Mouse (Mus musculus) liver, postnatal 0 days (tissue): ENCODE results near the gene Runx3. TPM values are rescaled to one million over a fixed set of nuclear protein-coding genes. Genes with fewer than 3 reads are reported as not detected.
A peak's percentile ranks its signal among the peaks of the same experiment; 100 is the strongest.

Experiments used
- ATAC-seq: fragments of 200-750 bp; cut with Nextera tagmentation; 2 replicates; pipeline ENCODE4 v1.8.0; 2017; ENCODE audit warnings: mild to moderate bottlenecking, moderate library complexity
- DNase-seq: peaks from one replicate; pipeline ENCODE4 v3.0.0-alpha.2; 2016
- H3K27ac ChIP-seq: fragments of 300-500 bp; sonication (generic); 2 replicates; pipeline ENCODE4 v1.5.1; 2014; ENCODE audit warnings: antibody characterized with exemption, moderate library complexity, mild to moderate bottlenecking, low read depth
- H3K27me3 ChIP-seq: fragments of 300-500 bp; sonication (generic); 2 replicates; pipeline ENCODE4 v1.6.1; 2014; ENCODE audit warnings: low read length, control low read depth, mixed read lengths; ENCODE audit not compliant: insufficient read depth
- H3K36me3 ChIP-seq: fragments of 300-500 bp; sonication (generic); replicated peaks from 2 replicates; pipeline ENCODE4 v1.6.1; 2014; ENCODE audit warnings: mild to moderate bottlenecking, control low read depth, low read length, moderate library complexity, mixed read lengths; ENCODE audit not compliant: insufficient read depth
- H3K4me1 ChIP-seq: fragments of 300-500 bp; sonication (generic); 2 replicates; pipeline ENCODE4 v1.6.1; 2014; ENCODE audit warnings: antibody characterized with exemption, mild to moderate bottlenecking, control low read depth; ENCODE audit not compliant: insufficient read depth
- H3K4me2 ChIP-seq: fragments of 300-500 bp; sonication (generic); 2 replicates; pipeline ENCODE4 v1.6.1; 2014; ENCODE audit warnings: low read depth, mild to moderate bottlenecking, low read length, moderate library complexity, mixed read lengths
- H3K4me3 ChIP-seq: fragments of 300-500 bp; sonication (generic); 2 replicates; pipeline ENCODE4 v1.5.1; 2014; ENCODE audit warnings: low read depth, low read length
- H3K9ac ChIP-seq: fragments of 300-500 bp; sonication (generic); replicated peaks from 2 replicates; pipeline ENCODE4 v1.6.1; 2014; ENCODE audit warnings: mild to moderate bottlenecking, moderate library complexity
- H3K9me3 ChIP-seq: fragments of 300-500 bp; sonication (generic); 2 replicates; pipeline ENCODE4 v1.6.1; 2016; ENCODE audit warnings: mild to moderate bottlenecking, control low read depth, low read length, mixed read lengths
- CTCF ChIP-seq: sonication (generic); IDR thresholded peaks from 2 replicates; pipeline ENCODE4 v1.5.1; 2016; ENCODE audit warnings: antibody characterized with exemption, low read depth
- EP300 ChIP-seq: IDR thresholded peaks from 2 replicates; pipeline ENCODE4 v1.6.1; 2016; ENCODE audit warnings: antibody characterized with exemption, low read depth, mild to moderate bottlenecking
- WGBS: fragments of 180-500 bp; shearing (Covaris S2); extraction: QIAGEN DNeasy Blood & Tissue Kit; methylation state at CpG from one replicate; pipeline ENCODE4 v1.1.7; 2014; ENCODE audit not compliant: insufficient replicate concordance; 5-methylcytosine and 5-hydroxymethylcytosine counted together
- polyA plus RNA-seq: library from polyadenylated mRNA; unstranded; fragments of >200 nt; fragmentation: Nextera tagmentation; extraction: Ambion mirVana; gene quantifications from 2 replicates; pipeline ENCODE4 v1.2.1, GENCODE M21; 2015

Gene Runx3
- 0.39 and 0.46 TPM in 2 replicates for polyA plus RNA-seq

DNA sequence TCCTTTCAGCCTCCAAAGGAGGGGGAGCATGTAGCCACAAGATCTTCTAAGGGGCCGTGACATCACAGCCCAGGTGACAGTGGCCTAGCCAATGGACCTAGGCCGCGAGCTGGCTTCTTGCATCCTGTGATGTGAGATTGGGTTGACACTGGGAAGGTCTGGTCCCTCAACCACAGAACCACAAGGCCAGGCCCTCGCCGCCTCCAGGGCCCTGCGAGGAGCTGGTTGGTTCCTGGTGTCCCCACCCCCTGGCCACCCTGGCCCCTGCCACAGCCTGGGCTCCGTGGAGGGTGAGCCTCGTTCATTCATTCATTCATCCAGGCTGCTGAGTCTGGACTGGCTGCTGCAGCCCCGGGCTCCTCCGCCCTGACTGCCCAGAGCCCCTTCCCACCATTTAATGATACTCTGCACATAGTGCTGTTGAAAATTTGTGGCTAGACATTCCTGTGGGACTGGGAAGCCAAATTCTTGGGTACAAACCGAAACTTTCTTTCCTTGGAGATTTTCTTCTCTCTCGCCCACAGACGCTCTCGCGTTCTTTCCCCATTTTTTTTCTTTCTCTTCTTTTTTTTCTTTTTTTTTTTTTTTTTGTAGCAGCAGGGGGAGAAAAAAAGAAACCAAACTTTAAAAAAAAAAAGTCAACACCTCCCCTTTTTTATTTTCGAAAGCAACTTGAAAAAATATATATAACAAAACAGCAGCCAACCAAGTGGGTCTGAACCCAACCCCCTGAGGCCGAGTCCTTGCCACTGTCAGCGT, at the start of gene Runx3:
Runx3 (plus strand) TSS at position 311 of the 759 bp plus-strand sequence.
- TF ChIP-seq CTCF = no peak
- no peak for TF ChIP-seq EP300
- peak; percentile 74 for ATAC-seq
- no peak within 1 kb of the TSS for H3K4me3 ChIP-seq
- H3K9ac ChIP-seq = no peak within 1 kb of the TSS
- no peaks in the 10 kb centered on the region for H3K27me3 ChIP-seq
- H3K36me3 ChIP-seq = no peaks in the 10 kb centered on the region
- no peaks in the 10 kb centered on the region for H3K9me3 ChIP-seq
- 46% methylated on average over 18 of the region's 18 CpGs for WGBS
- H3K4me2 ChIP-seq = no peak within 1 kb of the TSS
- H3K27ac ChIP-seq = no peak within 1 kb of the TSS
- H3K4me1 ChIP-seq = no peaks in the 10 kb centered on the region
- DNase-seq = peak; percentile 52

DNA sequence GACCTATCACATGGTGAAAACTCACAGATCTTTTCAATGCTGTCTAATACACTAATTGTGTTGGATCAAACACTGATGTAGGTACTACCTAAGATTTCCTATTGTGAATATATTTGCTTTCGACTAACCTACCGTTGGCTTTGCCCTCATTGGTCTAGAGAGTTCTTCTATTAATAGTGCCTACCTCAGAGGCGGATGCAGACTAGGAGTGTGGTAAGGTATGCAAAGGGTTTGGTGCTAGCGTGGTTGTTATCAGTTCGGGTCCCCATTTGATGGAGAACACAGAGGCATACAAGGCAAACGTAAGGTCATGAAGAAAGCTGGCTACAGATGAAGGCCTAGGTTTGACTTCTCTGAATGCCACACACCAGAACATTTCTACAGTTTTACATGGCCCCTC, 47.8 kb upstream of the Runx3 start:
- no peaks in the 10 kb centered on the region for H3K36me3 ChIP-seq
- TF ChIP-seq CTCF (no peak), EP300 (no peak)
- H3K4me1 ChIP-seq = no peaks in the 10 kb centered on the region
- no peaks in the 10 kb centered on the region for H3K27me3 ChIP-seq
- no peak overlapping the region for H3K4me3 ChIP-seq
- no peaks in the 10 kb centered on the region for H3K9me3 ChIP-seq
- DNase-seq (no peak), ATAC-seq (no peak)
- 70% methylated on average over 6 of the region's 6 CpGs for WGBS
- H3K27ac ChIP-seq = no peak overlapping the region
- H3K9ac ChIP-seq = no peak overlapping the region
- no peak overlapping the region for H3K4me2 ChIP-seq

DNA sequence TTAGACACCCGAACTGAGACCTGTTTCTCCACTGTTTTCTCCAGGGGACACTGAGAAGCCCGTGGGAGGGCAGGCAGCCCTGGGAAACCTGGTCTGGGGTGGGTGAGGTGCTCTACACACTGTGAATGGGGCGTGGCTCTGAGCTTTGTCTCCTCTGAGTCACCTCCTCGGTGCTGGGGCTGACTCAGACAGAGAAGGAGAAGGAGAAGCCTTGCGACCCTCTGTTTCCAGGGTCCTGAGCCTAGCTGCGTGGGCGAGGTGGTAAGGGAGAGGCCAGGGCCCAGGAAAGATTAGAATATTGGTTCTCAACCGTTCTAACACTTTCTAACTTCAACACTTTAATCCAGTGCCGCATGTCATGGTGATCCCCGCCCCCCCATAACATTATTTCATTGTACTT, 46.9 kb upstream of the Runx3 start:
- no peaks in the 10 kb centered on the region for H3K27me3 ChIP-seq
- no peak overlapping the region for H3K9ac ChIP-seq
- 47% methylated on average over 10 of the region's 10 CpGs for WGBS
- H3K9me3 ChIP-seq = no peaks in the 10 kb centered on the region
- no peaks in the 10 kb centered on the region for H3K4me1 ChIP-seq
- H3K27ac ChIP-seq = no peak overlapping the region
- H3K4me2 ChIP-seq = no peak overlapping the region
- ATAC-seq (no peak), DNase-seq (no peak)
- no peaks in the 10 kb centered on the region for H3K36me3 ChIP-seq
- TF ChIP-seq CTCF = no peak
- no peak for TF ChIP-seq EP300
- H3K4me3 ChIP-seq = no peak overlapping the region

DNA sequence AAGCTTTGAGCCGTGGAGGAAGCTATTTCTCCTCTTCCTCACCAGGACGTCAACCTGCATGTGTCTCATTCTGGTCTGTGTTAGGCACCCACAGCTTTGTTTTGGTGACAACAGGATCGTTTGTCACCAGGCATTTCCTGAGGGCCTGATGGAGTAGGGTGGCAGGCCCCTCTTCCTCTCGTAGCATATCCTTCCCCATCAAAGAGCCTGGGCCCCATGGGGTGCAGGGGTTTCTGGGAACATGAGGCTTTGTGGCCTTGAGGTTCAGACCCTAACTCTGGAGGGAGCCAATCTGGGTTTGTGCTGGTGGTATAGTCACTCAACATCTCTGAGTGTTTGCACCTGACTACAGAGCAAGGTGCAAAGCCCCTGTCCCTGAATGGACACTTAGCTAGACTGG, 45.8 kb upstream of the Runx3 start:
- no peak for ATAC-seq
- H3K9ac ChIP-seq = no peak overlapping the region
- 34% methylated on average over 4 of the region's 4 CpGs for WGBS
- no peaks in the 10 kb centered on the region for H3K27me3 ChIP-seq
- H3K36me3 ChIP-seq = no peaks in the 10 kb centered on the region
- H3K4me3 ChIP-seq = no peak overlapping the region
- no peak for DNase-seq
- H3K9me3 ChIP-seq = no peaks in the 10 kb centered on the region
- no peaks in the 10 kb centered on the region; the same call in 1 of the 2 replicates for H3K4me1 ChIP-seq
- no peak for TF ChIP-seq CTCF
- TF ChIP-seq EP300 = no peak
- H3K27ac ChIP-seq = no peak overlapping the region
- H3K4me2 ChIP-seq = no peak overlapping the region

DNA sequence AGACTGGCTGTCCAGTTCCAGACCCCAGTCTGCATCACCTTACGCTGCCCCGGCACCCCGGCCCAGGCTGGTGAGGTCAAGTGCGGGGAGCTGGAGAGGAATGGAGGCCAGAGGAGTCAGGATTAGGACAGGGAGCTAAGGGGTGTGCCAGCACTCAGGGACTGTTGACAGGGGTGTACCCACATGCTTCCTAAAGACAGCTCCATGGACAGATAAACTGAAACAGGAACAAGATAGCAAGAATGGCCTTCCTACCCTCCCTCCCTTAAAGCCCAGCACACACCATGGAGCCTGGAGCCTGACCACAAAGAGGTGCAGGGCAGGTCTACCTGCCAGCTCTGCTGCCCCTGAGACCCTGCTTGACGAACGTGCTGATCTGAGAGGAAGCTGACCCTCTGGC, 45.1 kb upstream of the Runx3 start:
- no peak for TF ChIP-seq EP300
- no peak for TF ChIP-seq CTCF
- Histone ChIP-seq H3K27me3 (no peaks in the 10 kb centered on the region), H3K4me1 (no peaks in the 10 kb centered on the region; the same call in 1 of the 2 replicates), H3K9ac (no peak overlapping the region), H3K27ac (no peak overlapping the region), H3K4me2 (no peak overlapping the region), H3K9me3 (no peaks in the 10 kb centered on the region), H3K36me3 (no peaks in the 10 kb centered on the region), H3K4me3 (no peak overlapping the region)
- WGBS = 54% methylated on average over 6 of the region's 6 CpGs
- DNase-seq (no peak), ATAC-seq (no peak)

DNA sequence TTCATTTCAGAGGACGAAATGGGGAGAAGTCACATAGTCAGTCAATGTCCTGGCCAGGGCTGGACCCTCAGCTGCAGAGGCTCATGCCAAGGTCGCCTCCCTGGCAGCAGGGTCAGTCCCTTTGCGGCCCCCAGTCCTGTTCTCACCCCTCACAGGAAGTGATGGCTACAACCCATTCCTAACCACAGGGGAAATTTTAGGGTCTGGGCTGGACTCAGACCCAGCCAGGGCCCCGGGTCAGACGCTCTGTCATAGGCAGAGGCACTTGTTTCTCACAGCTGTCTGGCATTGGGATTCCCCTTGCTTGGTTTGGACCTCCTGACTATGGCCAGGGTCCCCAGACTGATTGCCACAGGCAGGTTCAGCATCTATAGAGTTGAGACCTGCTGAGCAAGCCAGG, 43.8 kb upstream of the Runx3 start:
- no peak overlapping the region for H3K4me3 ChIP-seq
- no peaks in the 10 kb centered on the region; the same call in 1 of the 2 replicates for H3K4me1 ChIP-seq
- no peaks in the 10 kb centered on the region for H3K27me3 ChIP-seq
- WGBS = 64% methylated on average over 5 of the region's 5 CpGs
- no peak overlapping the region for H3K9ac ChIP-seq
- H3K36me3 ChIP-seq = no peaks in the 10 kb centered on the region
- H3K27ac ChIP-seq = no peak overlapping the region
- TF ChIP-seq CTCF (no peak), EP300 (no peak)
- ATAC-seq = no peak
- H3K9me3 ChIP-seq = no peaks in the 10 kb centered on the region
- no peak overlapping the region for H3K4me2 ChIP-seq
- DNase-seq = no peak

DNA sequence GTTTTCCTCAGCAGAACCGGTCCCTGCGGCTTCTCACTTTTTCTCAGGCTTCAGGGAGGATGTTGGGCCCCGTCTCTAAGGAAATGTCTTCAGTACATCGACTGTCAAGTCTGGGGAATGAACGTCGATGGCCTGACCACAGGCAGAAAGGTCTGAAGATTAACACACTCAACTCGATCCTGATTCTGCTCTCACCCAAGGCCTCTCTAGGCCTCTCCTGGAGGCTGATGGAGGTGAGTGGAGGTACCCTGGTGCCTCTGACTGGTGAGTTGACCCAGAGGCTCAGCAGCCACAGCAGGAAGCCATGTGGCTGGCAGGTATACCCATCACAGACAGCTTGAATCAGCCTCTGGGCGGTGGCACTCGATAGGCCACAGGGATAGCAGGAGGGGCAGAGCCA, 43.3 kb upstream of the Runx3 start:
- 44% methylated on average over 9 of the region's 9 CpGs for whole genome bisulfite sequencing
- no peak for ATAC-seq

More for the DNA sequence above, 43.3 kb upstream of the Runx3 start:
- no peaks in the 10 kb centered on the region for H3K36me3 ChIP-seq
- DNase-seq = no peak
- H3K9ac ChIP-seq = no peak overlapping the region
- H3K27me3 ChIP-seq = no peaks in the 10 kb centered on the region
- no peaks in the 10 kb centered on the region; the same call in 1 of the 2 replicates for H3K4me1 ChIP-seq
- H3K27ac ChIP-seq = no peak overlapping the region
- no peak overlapping the region for H3K4me3 ChIP-seq
- no peak for TF ChIP-seq CTCF
- no peak for TF ChIP-seq EP300
- H3K9me3 ChIP-seq = no peaks in the 10 kb centered on the region
- no peak overlapping the region for H3K4me2 ChIP-seq
